Mouse (Mus musculus) right cerebral cortex, postnatal 10 days (tissue): ENCODE measurements around the gene Magi1.

ENCODE experiments used
- DNase-seq, 2 experiments: peaks; one replicate each; pipeline ENCODE4 v3.0.0; 2021; ENCODE audit warnings: low spot score in 2 of 2

Magi1 gene

GRCm38 (mm10) chr6:93985111-93985510 lies 298.6 kb downstream of the Magi1 start:
- peak in 1 of 2 experiments; percentile 34 for DNase-seq

GRCm38 (mm10) chr6:93983551-93983950 lies 300.2 kb downstream of the Magi1 start:
- no peak for DNase-seq

GRCm38 (mm10) chr6:93981211-93981610 lies 302.5 kb downstream of the Magi1 start:
- no peak for DNase-seq

- no peak for DNase-seq
Measured at GRCm38 (mm10) chr6:93979241-93979640, 304.5 kb downstream of the Magi1 start.

GRCm38 (mm10) chr6:93968721-93969120 lies 315.0 kb downstream of the Magi1 start:
- DNase-seq, result no peak

- peak; percentile 37 to 69 for DNase-seq
Measured at GRCm38 (mm10) chr6:93962757-93963336, 320.9 kb downstream of the Magi1 start.

GRCm38 (mm10) chr6:93961782-93962181 lies 321.9 kb downstream of the Magi1 start:
- no peak for DNase-seq

- DNase-seq, result peak in 1 of 2 experiments; percentile 37
Measured at GRCm38 (mm10) chr6:93957172-93957571, 326.5 kb downstream of the Magi1 start.

GRCm38 (mm10) chr6:93946612-93947011 lies 337.1 kb downstream of the Magi1 start:
- no peak for DNase-seq

GRCm38 (mm10) chr6:93936359-93936758 lies 347.4 kb downstream of the Magi1 start:
- DNase-seq, result no peak

GRCm38 (mm10) chr6:93935793-93936192 lies 347.9 kb downstream of the Magi1 start:
- no peak for DNase-seq

- DNase-seq, result no peak
Measured at GRCm38 (mm10) chr6:93934700-93935099, 349.0 kb downstream of the Magi1 start.

GRCm38 (mm10) chr6:93924568-93924967 lies 359.1 kb downstream of the Magi1 start:
- no peak for DNase-seq

GRCm38 (mm10) chr6:93923972-93924371 lies 359.7 kb downstream of the Magi1 start:
- DNase-seq, result no peak

- DNase-seq, result no peak
Measured at GRCm38 (mm10) chr6:93923351-93923750, 360.4 kb downstream of the Magi1 start.

- DNase-seq, result no peak
Measured at GRCm38 (mm10) chr6:93922931-93923330, 360.8 kb downstream of the Magi1 start.

- peak in 1 of 2 experiments; percentile 57 for DNase-seq
Measured at GRCm38 (mm10) chr6:93913226-93913861, 370.4 kb downstream of the Magi1 start.

- peak; percentile 75 to 77 for DNase-seq
Measured at GRCm38 (mm10) chr6:93912582-93913225, 371.0 kb downstream of the Magi1 start.

- no peak for DNase-seq
Measured at GRCm38 (mm10) chr6:93912003-93912581, 371.6 kb downstream of the Magi1 start.

- DNase-seq, result no peak
Measured at GRCm38 (mm10) chr6:93911420-93911819, 372.3 kb downstream of the Magi1 start.

GRCm38 (mm10) chr6:93909976-93910375 lies 373.7 kb downstream of the Magi1 start:
- no peak for DNase-seq

- DNase-seq, result no peak
Measured at GRCm38 (mm10) chr6:93904987-93905386, 378.7 kb downstream of the Magi1 start.

GRCm38 (mm10) chr6:93902239-93902638 lies 381.5 kb downstream of the Magi1 start:
- DNase-seq, result no peak
